Mouse (Mus musculus): Measurements from ENCODE around the gene Il12rb1.

Gene Il12rb1

DNA sequence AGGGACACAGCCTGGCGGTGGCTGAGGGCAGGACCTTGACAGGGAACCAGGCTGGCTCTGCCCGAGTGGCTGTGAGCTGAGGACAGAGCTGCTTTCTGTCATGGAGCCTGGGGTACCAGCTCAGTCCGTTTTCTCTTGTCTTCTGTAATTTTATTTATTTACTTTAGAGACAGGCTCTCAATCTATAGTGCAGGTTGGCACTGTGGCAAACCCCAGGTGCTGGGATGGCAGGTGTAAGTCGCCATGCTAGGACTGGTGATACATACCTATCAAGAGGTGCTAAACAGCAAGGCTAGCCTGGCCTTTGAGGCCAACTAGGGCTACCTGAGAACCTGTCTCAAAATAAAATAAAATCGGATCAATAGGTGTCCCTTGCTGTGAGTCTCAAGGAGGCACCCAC lies 47.8 kb downstream of the Il12rb1 start:
- no peak for DNase-seq

DNA sequence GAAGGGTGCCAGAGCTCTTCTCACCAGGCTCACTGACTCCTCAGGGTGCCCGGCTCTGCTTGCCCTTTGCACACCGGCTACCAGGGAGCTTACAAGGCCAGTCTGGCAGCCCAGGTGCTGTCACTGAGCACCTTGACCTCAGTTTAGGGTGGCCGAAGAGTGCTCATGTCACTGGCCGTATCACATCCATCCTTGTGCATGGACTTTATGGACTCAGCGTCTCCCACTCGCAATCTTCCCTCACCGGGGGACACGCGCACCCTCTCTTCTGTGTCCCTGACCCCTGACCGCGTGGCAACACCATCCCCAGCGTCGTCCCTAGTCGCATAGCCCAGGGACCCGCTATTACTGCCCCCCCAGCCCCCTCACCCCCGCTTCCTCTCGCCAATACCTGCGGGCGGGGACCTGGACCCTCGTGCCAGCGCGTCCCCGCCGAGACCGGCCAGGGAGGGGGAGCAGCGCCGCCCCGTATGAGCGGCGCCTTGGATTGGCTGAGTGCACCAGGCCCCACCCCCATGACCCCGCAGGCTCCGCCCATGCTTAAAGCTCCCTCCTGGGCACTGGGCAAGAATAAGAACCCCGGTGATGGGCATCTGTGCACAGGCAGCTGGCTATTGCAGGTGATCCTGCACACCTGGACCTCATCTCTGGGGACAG lies 48.4 kb downstream of the Il12rb1 start:
- DNase-seq: peak; percentile 80

DNA sequence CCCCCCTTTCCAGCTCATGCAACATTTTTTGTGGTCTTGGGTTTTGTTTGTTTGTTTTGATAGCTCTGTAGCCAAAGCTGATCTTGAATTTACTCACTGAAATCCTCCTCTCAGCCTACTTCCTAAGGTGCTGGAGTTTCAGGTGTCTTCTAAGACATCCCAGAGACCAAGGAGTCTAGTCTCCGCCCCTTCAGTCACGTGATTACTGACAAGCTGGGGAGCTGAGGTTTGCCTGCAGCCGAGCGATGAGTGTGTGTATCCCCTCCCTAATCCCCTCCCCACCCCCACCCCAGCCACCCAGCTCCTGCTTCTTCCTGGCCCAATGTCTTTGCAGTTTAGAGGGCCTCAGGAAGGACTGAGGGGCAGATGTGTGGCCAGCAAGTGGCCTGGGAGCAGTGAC lies 49.3 kb downstream of the Il12rb1 start:
- no peak for DNase-seq

DNA sequence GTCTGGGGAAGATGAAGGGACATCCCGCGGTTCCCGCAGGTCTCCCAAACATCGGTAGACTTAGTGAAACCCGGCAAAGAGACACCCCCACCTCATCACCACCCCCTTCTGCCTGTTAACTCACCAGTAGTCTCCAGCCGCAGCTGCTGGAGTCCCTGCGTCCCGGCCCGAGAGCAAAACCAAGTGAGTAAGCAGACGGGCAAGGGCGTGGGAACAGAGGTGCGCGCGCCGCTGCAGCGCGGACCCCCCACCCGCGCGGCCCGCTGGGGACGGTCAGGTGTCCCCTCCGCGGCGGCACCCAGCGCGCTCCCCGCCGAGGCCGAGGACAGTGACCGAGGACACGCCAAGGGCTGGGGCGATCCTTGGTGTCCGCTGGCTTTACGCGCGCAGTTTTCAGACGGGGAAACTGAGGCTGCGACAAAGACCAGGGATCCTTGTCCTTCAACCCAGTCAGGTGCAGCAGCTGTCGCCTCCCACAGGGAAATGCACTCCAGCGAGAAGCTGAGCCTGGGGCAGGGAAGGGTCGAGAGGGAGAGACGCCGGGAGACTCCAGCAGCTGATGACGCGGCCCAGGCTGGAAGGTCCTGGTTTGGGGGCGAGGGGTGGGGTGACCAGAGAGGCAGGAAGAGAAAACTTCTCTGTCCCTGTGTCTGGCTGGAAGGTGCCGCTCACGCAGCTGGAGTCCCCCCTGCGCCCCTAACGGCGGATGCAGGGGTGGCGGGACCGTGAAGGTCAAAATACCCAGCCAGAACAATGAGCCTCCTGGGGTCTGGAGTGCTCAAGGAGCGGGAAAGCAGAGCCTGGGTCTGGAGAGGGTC lies 54.8 kb downstream of the Il12rb1 start, which contains the start of gene Kcnn1:
Kcnn1 (minus strand) TSS at position 435 of the 818 bp plus-strand sequence.
- DNase-seq: no peak

DNA sequence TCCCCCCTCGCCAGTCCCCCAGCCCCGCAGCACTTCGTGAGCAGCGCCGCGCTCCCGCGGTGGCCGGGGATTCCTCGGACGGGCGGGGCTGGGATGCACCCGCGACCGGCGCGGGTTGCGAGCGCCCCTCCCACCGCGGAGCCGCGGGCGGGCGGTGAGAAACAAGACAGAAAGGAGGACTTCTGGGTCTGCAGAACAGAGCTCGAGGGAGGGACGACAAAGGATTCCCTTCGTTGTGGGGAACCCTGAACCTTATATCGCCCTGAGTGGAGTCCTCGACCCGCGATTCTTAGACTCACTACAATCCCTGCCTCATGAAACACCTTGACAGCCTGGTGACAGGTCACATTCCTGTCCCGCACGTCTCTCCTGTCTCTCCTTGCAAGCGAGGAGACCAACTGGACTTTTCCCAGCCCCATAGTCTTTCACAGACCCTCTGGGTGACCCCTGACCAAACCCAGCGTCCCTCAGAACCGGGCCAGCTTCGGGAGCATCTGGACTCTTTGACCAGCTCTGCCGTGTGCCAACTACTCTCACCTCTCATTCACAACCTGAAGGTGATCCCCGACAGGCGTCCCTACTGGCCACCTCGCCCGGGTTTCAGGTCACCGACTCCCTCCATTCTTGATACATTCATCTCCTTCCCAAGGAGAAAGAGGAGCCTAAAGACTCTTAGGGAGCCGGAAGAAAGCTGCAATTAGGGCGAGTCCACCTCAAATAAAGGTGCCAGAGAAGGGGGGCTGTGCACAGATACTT lies 55.9 kb downstream of the Il12rb1 start:
- DNase-seq: peak; percentile 46

DNA sequence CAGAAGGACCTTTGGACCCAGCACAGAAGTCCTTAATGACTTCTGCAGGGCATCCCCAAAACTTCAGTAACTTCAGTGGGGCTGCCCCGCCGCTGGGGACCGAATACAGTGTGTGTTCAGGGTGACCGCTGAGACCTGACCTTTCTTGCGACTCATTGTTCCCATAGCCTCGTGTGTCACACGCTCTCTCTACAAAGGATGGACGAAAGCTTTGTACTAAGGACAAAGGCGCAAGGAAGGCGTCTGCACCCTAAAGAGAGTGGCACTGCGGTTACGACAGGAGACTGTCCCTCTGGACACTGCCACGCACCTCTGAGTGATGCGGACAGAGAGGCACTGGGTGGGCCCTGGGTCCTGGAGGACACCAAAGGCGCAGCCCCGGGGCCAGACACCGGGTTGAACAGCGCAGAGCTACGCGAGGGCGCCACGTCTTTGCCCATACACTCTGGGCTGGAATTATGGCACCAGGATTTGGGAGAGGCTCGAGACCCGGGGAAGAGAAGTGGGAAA lies 56.5 kb downstream of the Il12rb1 start:
- no peak for DNase-seq

DNA sequence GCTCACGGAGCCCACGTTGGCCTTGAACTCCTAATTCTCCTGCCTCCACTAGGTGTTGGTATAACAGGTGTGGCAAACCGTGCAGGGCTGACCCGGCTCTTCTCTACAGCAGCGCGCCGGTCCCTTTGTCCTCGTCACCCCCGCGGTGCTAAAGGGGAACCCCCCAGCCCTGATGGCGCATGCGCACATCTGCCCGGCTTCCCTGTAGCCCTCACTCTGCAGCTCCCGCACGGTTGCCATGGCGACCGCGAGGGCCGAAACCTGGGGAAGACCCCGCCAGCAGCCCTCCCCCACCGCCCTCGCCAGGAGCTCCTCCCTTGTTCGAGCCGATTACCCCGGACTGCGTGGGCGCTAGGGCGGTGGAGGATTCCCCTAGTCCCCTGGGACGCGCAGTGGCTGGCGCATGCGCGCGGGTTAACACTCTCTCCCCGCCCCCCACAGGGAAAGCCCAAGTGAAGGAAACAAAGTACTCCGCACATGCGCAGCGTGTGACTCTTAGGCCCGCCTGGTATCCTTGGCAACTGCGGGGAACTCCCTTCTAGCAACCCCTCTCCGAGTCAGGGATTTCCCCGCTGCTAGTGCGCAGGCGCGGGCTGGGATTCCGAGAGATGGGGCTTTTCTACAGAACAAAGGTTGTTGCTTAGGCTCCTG lies 57.2 kb downstream of the Il12rb1 start:
- peak; percentile 99 for DNase-seq

DNA sequence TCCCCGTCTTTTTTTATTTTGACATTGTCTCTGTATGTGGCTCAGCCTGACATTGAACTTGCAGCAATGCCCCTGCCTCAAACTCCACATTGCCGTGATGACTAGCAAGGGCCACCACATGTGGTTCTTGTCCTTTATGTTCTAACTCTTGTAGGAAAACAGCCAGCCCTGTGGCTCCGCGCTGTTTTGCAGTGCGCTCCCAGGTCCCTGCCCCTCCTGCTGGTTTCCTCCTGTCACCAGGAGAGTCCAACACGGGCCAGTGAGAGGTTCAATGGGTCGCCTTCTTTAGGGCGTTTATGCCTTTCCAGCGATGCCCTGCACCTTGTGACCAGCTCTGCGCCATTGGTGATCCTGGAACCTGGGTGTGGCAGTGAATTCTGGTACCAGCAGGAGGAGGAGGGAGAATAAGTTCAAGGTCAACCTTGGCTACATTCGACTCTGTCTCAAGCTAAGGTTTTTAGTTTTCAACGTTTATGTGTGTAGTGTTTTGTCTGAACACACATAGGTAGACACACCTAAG lies 57.8 kb downstream of the Il12rb1 start:
- DNase-seq: no peak

DNA sequence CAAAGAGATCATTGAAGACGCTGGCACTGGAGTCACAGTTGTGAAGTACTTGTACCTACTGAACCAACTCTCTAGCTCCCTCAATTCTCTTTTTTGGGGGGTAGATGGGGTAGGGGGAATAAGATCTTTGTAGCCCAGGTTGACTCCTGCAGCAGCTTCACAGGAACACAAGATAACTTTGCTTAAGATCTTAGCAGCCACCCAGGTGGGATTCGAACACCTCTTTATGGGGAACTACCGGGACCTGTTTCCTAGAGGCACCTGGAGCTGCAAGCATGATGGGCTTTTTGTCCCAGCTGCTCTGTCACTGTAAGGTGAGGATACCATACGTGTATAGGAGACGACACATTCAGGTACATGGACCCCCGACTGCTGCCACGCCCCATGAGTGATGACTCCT lies 58.3 kb downstream of the Il12rb1 start:
- DNase-seq: no peak

DNA sequence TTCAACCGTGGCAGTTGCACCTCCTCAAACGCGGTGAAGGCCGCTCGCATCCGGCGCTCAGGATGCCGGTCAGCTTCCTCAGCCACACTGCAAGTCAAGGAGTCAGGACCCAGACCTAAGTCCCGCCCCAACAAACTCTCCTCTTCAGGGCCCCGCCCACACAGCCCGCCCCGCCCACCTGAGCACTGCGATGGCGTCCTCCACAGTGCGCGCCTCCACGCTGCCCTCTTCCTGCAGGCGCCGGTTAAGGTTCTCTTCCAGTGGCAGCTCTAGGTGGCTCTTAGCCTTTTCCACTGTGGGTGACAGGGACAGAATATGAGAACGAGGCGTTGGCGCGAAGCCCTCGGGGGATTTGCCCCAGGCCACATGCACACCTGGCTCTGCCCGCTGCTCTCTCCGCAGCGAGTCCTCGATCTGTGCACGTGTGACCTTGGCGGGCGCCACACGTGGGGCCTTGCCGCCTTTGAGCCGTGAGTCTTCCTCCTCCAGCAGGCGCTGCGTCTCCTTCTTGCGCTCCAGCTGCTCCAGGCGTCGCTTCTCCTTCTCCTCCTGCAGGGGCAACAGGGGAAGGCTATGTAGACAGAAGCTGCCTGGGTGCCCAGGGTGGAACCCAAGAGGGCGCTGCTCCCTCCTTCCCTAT lies 60.4 kb downstream of the Il12rb1 start:
- DNase-seq: peak; percentile 44

DNA sequence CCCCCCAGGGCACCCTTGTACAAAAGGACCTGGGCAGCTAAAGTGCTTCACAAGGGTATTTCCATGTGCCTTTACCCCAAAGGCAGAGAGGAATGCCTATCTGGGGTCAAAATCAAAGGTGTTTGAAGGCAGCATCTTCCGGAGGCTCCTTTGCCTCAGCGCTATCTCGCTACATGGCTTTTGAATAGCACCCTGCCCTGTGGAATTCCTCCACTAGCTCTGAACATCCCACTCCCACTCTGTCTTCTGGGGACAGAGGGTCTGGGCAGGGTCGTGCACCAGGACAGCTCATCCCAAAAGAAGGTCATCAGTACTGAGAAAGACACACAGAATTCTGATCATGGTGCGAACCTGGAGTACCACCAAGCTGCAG lies 60.9 kb downstream of the Il12rb1 start:
- DNase-seq: no peak

DNA sequence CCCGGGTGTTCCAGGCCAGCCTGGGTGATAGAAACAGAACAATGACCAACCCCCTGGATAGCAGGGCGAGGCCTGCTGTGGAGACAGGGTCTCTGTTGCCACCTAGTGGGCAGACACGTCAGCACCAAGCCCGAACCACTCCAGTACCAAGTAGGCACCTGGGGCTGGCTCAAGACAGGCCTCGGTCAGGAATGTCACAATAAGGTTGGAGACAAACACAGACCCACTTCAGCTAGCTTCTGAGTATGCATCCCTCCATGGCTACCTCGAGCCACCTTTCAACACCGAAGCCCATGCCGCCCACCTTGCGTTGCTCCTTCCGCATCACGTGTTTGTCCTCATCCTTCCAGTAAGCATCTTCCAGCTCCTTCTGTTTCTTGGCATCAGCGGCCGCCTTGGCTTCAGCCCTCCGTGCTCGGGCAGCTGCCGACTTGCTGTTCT lies 61.4 kb downstream of the Il12rb1 start:
- peak; percentile 77 for DNase-seq
